Mouse (Mus musculus) MEL (cell line): Measurements from ENCODE around the gene Ripor3. TPM values are rescaled to one million over a fixed set of nuclear protein-coding genes. Genes with fewer than 3 reads are reported as not detected.

Source experiments
- DNase-seq: peaks from one replicate; pipeline ENCODE4 v3.0.0; 2011; ENCODE audit warnings: low read depth, low spot score
- H3K27ac ChIP-seq: 2 replicates; pipeline ENCODE4 v1.5.1; 2012; ENCODE audit warnings: low read depth, mild to moderate bottlenecking, control low read depth, low read length, moderate library complexity; ENCODE audit not compliant: control insufficient read depth
- H3K27me3 ChIP-seq, 2 experiments: fragments of 150-350 bp in 1 of 2; sonication (generic) in 1 of 2; 2 replicates each; pipeline ENCODE4 v1.6.1; 2012; ENCODE audit warnings: low read length in 2 of 2, mild to moderate bottlenecking in 2 of 2, improper control_type of control experiment in 1 of 2, moderate library complexity in 1 of 2; ENCODE audit not compliant: insufficient read depth in 2 of 2, control insufficient read depth in 1 of 2
- H3K36me3 ChIP-seq, 2 experiments: 2 replicates each; pipeline ENCODE4 v1.6.1; 2012 to 2014; ENCODE audit warnings: low read length in 2 of 2, improper control_type of control experiment in 1 of 2, inconsistent platforms in 1 of 2, mild to moderate bottlenecking in 1 of 2; ENCODE audit not compliant: insufficient read depth in 2 of 2, control insufficient read depth in 1 of 2
- H3K4me1 ChIP-seq, 2 experiments: fragments of 150-350 bp in 1 of 2; sonication (generic) in 1 of 2; 2 replicates each; pipeline ENCODE4 v1.6.1; 2012; ENCODE audit warnings: low read length in 2 of 2, improper control_type of control experiment in 1 of 2, mild to moderate bottlenecking in 1 of 2; ENCODE audit not compliant: insufficient read depth in 2 of 2, control insufficient read depth in 1 of 2
- H3K4me3 ChIP-seq, 2 experiments: fragments of 150-350 bp in 1 of 2; sonication (generic) in 1 of 2; 2 replicates each; pipeline ENCODE4 v1.5.1; 2012; ENCODE audit warnings: low read depth in 2 of 2, low read length in 2 of 2, mild to moderate bottlenecking in 2 of 2, moderate library complexity in 2 of 2, control low read depth in 1 of 2, improper control_type of control experiment in 1 of 2; ENCODE audit not compliant: control insufficient read depth in 1 of 2, insufficient read depth in 1 of 2
- H3K79me2 ChIP-seq: 2 replicates; pipeline ENCODE4 v1.6.1; 2012; ENCODE audit warnings: mild to moderate bottlenecking, low read length, moderate library complexity; ENCODE audit not compliant: control insufficient read depth, poor library complexity, insufficient read depth
- H3K9ac ChIP-seq: 2 replicates; pipeline ENCODE4 v1.6.1; 2012; ENCODE audit warnings: low read depth, mild to moderate bottlenecking, control low read depth, low read length, moderate library complexity; ENCODE audit not compliant: control insufficient read depth, poor library complexity, severe bottlenecking
- H3K9me3 ChIP-seq: fragments of 150-350 bp; sonication (generic); replicated peaks from 2 replicates; pipeline ENCODE4 v1.6.1; 2012; ENCODE audit warnings: mild to moderate bottlenecking, low read length, improper control_type of control experiment, moderate library complexity; ENCODE audit not compliant: insufficient read depth
- BHLHE40 ChIP-seq: IDR thresholded peaks from 2 replicates; pipeline ENCODE4 v1.6.1; 2012; ENCODE audit warnings: low read depth, mild to moderate bottlenecking, inconsistent platforms, low read length, improper control_type of control experiment, borderline replicate concordance
- CHD1 ChIP-seq: IDR thresholded peaks from 2 replicates; pipeline ENCODE4 v1.6.1; 2012; ENCODE audit warnings: low read depth, mild to moderate bottlenecking, inconsistent platforms, low read length, improper control_type of control experiment
- E2F4 ChIP-seq: IDR thresholded peaks from 2 replicates; pipeline ENCODE4 v1.6.1; 2011; ENCODE audit warnings: low read depth, low read length, improper control_type of control experiment, borderline replicate concordance
- ELF1 ChIP-seq: IDR thresholded peaks from 2 replicates; pipeline ENCODE4 v1.6.1; 2014; ENCODE audit warnings: low read depth, mild to moderate bottlenecking, inconsistent platforms, low read length, improper control_type of control experiment, moderate library complexity
- EP300 ChIP-seq, 2 experiments: IDR thresholded peaks; 2 replicates each; pipeline ENCODE4 v1.6.1; 2011; ENCODE audit warnings: improper control_type of control experiment in 2 of 2, low read length in 2 of 2, low read depth in 1 of 2, mild to moderate bottlenecking in 1 of 2
- ETS1 ChIP-seq: IDR thresholded peaks from 2 replicates; pipeline ENCODE4 v1.6.1; 2012; ENCODE audit warnings: low read depth, mild to moderate bottlenecking, inconsistent platforms, low read length, improper control_type of control experiment, moderate library complexity
- GATA1 ChIP-seq: IDR thresholded peaks from 2 replicates; pipeline ENCODE4 v1.6.1; 2011; ENCODE audit warnings: low read depth, low read length, improper control_type of control experiment
- HCFC1 ChIP-seq: IDR thresholded peaks from 2 replicates; pipeline ENCODE4 v1.6.1; 2012; ENCODE audit warnings: low read depth, mild to moderate bottlenecking, inconsistent platforms, low read length, improper control_type of control experiment, moderate library complexity
- JUND ChIP-seq: IDR thresholded peaks from 2 replicates; pipeline ENCODE4 v1.6.1; 2011; ENCODE audit warnings: low read depth, mild to moderate bottlenecking, improper control_type of control experiment, low read length
- KAT2A ChIP-seq: conservative IDR thresholded peaks from 2 replicates; pipeline ENCODE4 v1.6.1; 2012; ENCODE audit warnings: low read depth, low read length, improper control_type of control experiment, inconsistent platforms
- MAX ChIP-seq: IDR thresholded peaks from 2 replicates; pipeline ENCODE4 v1.6.1; 2011; ENCODE audit warnings: low read length, improper control_type of control experiment
- MEF2A ChIP-seq: IDR thresholded peaks from 2 replicates; pipeline ENCODE4 v1.6.1; 2014; ENCODE audit warnings: low read depth, mild to moderate bottlenecking, inconsistent platforms, low read length, improper control_type of control experiment; ENCODE audit not compliant: poor library complexity, insufficient replicate concordance, severe bottlenecking; ENCODE audit errors: extremely low read depth
- MYC ChIP-seq: IDR thresholded peaks from 2 replicates; pipeline ENCODE4 v1.6.1; 2011; ENCODE audit warnings: low read depth, mild to moderate bottlenecking, low read length, improper control_type of control experiment, moderate library complexity
- NELFE ChIP-seq: IDR thresholded peaks from 2 replicates; pipeline ENCODE4 v1.6.1; 2011; ENCODE audit warnings: low read depth, low read length, improper control_type of control experiment
- NRF1 ChIP-seq: IDR thresholded peaks from 2 replicates; pipeline ENCODE4 v1.6.1; 2014; ENCODE audit warnings: low read depth, mild to moderate bottlenecking, inconsistent platforms, low read length, improper control_type of control experiment, moderate library complexity; ENCODE audit not compliant: poor library complexity, insufficient read depth, severe bottlenecking
- RAD21 ChIP-seq: IDR thresholded peaks from 2 replicates; pipeline ENCODE4 v1.6.1; 2011; ENCODE audit warnings: mild to moderate bottlenecking, low read depth, low read length, improper control_type of control experiment
- RCOR1 ChIP-seq: IDR thresholded peaks from 2 replicates; pipeline ENCODE4 v1.6.1; 2012; ENCODE audit warnings: low read depth, mild to moderate bottlenecking, inconsistent platforms, low read length, improper control_type of control experiment
- SIN3A ChIP-seq: IDR thresholded peaks from 2 replicates; pipeline ENCODE4 v1.6.1; 2012; ENCODE audit warnings: low read length, improper control_type of control experiment, inconsistent platforms
- TCF12 ChIP-seq: IDR thresholded peaks from 2 replicates; pipeline ENCODE4 v1.6.1; 2014; ENCODE audit warnings: low read depth, mild to moderate bottlenecking, inconsistent platforms, low read length, improper control_type of control experiment, moderate library complexity
- USF1 ChIP-seq: IDR thresholded peaks from 2 replicates; pipeline ENCODE4 v1.6.1; 2014; ENCODE audit warnings: low read depth, mild to moderate bottlenecking, inconsistent platforms, low read length, improper control_type of control experiment, moderate library complexity
- ZC3H11A ChIP-seq: IDR thresholded peaks from 2 replicates; pipeline ENCODE4 v1.6.1; 2012; ENCODE audit warnings: low read depth, mild to moderate bottlenecking, inconsistent platforms, low read length, improper control_type of control experiment
- ZKSCAN1 ChIP-seq: IDR thresholded peaks from 2 replicates; pipeline ENCODE4 v1.6.1; 2012; ENCODE audit warnings: low read depth, mild to moderate bottlenecking, inconsistent platforms, low read length, improper control_type of control experiment, moderate library complexity
- polyA plus RNA-seq, 2 experiments: library from polyadenylated mRNA; stranded (reverse) in 1 of 2; unstranded in 1 of 2; fragments of >175 nt in 1 of 2; fragments of >200 nt in 1 of 2; gene quantifications; 2 replicates each; pipeline versions ENCODE4 v1.2.1 to v1.2.4; 2012; ENCODE audit warnings: low replicate concordance in 2 of 2, low read depth in 1 of 2; ENCODE audit not compliant: insufficient read length in 2 of 2, insufficient read depth in 1 of 2, missing spikeins in 1 of 2
- total RNA-seq: library from RNA; depleted of rRNA; stranded (reverse); fragments of 300-350 nt; gene quantifications from 2 replicates; pipeline ENCODE4 v1.2.3, GENCODE M21; 2012

The Ripor3 gene
- total and polyA plus RNA-seq, 3 experiments, result not detected

DNA sequence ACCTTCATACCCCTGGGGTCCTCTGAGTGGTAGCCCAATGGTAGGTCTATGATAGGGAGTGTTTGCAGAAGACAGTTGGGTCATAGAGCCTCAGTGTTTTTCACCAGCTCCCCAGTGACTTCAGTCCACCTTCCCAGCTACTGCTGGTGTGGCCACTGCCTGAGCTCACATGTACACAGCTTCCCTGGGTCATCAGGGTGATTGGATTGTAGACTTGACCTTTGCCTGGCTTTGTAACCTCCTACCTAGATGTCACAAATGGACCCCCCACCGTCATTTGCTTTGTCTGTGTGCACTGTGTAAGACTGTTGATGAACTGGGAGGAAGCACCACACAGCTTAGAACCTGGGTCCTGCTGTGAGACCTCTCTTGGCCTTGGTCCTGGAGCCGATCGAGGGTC lies 66.2 kb downstream of the Ripor3 start:
- Histone ChIP-seq H3K79me2 (peaks cover 52% of the 10 kb centered on the region), H3K36me3 (peaks cover 0 to 19% of the 10 kb centered on the region in 2 experiments; a peak in 2 of 4 replicates), H3K4me1 (peaks cover 10 to 23% of the 10 kb centered on the region in 2 experiments), H3K9me3 (no peaks in the 10 kb centered on the region), H3K9ac (no peak overlapping the region), H3K27ac (no peak overlapping the region), H3K4me3 (no peak overlapping the region), H3K27me3 (no peaks in the 10 kb centered on the region)
- DNase-seq, result no peak
- TF ChIP-seq HCFC1 (no peak), GATA1 (no peak), NELFE (no peak), ELF1 (no peak), RCOR1 (no peak), KAT2A (no peak), MAX (no peak), NRF1 (no peak), ZKSCAN1 (no peak), USF1 (no peak), E2F4 (no peak), ZC3H11A (no peak), ETS1 (no peak), EP300 (IDR thresholded peaks at IDR 0.05; ENCODE audit: low read depth in 1 of 2, low read length in 2 of 2) (no peak), MYC (no peak), CHD1 (no peak), TCF12 (no peak), RAD21 (no peak)

DNA sequence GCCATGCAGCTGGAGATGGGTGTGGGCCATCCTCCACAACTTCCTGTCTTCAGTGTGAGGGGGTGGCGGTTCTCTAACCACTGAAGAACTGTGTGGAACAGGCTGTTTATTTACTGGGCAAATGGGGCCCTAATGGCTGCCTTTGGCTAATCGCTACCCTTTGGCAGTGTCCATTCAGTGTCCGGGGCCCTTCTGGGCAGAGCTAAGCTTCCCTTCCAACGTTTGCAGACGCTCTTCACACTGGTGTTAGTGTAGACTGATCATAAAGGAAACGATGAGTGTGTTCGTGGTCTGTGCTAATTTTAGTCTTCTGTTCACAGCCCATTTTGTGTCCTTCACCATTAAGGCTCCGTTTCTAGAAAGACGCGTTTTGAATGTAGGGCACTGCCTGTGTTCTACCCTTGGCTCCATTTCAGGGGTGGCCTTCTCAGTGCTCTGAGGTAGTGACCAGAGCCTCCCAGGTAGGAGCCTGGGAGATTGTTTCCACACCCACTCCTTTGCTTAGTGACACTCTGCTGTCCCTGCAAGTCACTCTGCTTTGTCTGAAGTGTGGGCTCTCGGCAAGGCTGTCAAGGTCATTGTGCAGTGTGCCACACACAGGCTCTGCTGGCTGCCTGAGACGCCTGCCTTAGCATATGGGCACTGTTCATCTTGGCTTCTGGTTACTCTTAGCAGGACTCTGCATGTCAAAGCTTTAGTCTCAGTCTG lies 67.3 kb downstream of the Ripor3 start:
- DNase-seq, result peak; percentile 54
- no peak overlapping the region for H3K4me3 ChIP-seq
- TF ChIP-seq NRF1 (no peak), BHLHE40 (no peak), SIN3A (peak; percentile 4; the same call in 1 of the 2 replicates), ELF1 (0 out of 2 replicates have a peak, but pooled peaks have one; percentile 21), RCOR1 (no peak), RAD21 (no peak), JUND (no peak), E2F4 (no peak), MEF2A (no peak), CHD1 (no peak)
- no peak overlapping the region for H3K9ac ChIP-seq
- no peak overlapping the region; the same call in 1 of the 2 replicates for H3K27ac ChIP-seq
- peaks cover 10 to 21% of the 10 kb centered on the region in 2 experiments for H3K4me1 ChIP-seq
- peaks cover 58% of the 10 kb centered on the region for H3K79me2 ChIP-seq
- H3K27me3 ChIP-seq, result no peaks in the 10 kb centered on the region
- no peaks in the 10 kb centered on the region for H3K9me3 ChIP-seq
- H3K36me3 ChIP-seq, result peaks cover 0 to 19% of the 10 kb centered on the region in 2 experiments; a peak in 2 of 4 replicates
